Mouse (Mus musculus) left cerebral cortex, postnatal 4 days (tissue): ENCODE measurements around the gene Olfr872. TPM values are rescaled to one million over a fixed set of nuclear protein-coding genes. Genes with fewer than 3 reads are reported as not detected.
"Not testable (repeated sequence)": the region's sequence is repeated elsewhere in the genome, so short reads cannot be mapped to it uniquely, and the experiment has no call there.

ENCODE experiments used
- DNase-seq: peaks from one replicate; pipeline ENCODE4 v3.0.0-alpha.2; 2022
- intact Hi-C: fragments of 180-260 bp; cut with DNase I; formaldehyde crosslinking; loops from one replicate; pipeline ENCODE4 v1.15.1; 2025
- total RNA-seq, 2 experiments: library from RNA; stranded (reverse); gene quantifications; 2 replicates each; pipeline ENCODE4 v1.2.3; 2021

Olfr872 gene
- total RNA-seq, result not detected

- intact Hi-C loops, result no loop called here
- DNase-seq, result no peak
Measured at GRCm38 (mm10) chr9:20236819-20237218, at the start of gene Olfr872. Gene Olfr872 (plus strand): TSS chr9:20237119.

GRCm38 (mm10) chr9:20202131-20202530 is 34.8 kb upstream of the Olfr872 start:
- DNase-seq, result no peak
- intact Hi-C loops, result no loop called here

GRCm38 (mm10) chr9:20203413-20203984 is 33.4 kb upstream of the Olfr872 start:
- DNase-seq, intact Hi-C loops: not testable (repeated sequence)

- no peak for DNase-seq
- intact Hi-C loops, result no loop called here
Measured at GRCm38 (mm10) chr9:20210812-20211211, 26.1 kb upstream of the Olfr872 start.

- intact Hi-C loops, result no loop called here
- no peak for DNase-seq
Measured at GRCm38 (mm10) chr9:20211477-20211876, 25.4 kb upstream of the Olfr872 start.

GRCm38 (mm10) chr9:20211907-20212306 is 25.0 kb upstream of the Olfr872 start, which contains the start of gene Olfr871:
Gene Olfr871 (plus strand): TSS chr9:20212207.
- no peak for DNase-seq
- intact Hi-C loops, result no loop called here

- no peak for DNase-seq
- intact Hi-C loops, result no loop called here
Measured at GRCm38 (mm10) chr9:20237378-20237777, 459 bp downstream of the Olfr872 start.

GRCm38 (mm10) chr9:20282051-20282450 is 45.1 kb downstream of the Olfr872 start, which contains the start of gene Olfr39:
Gene Olfr39 (plus strand): TSS chr9:20282351.
- DNase-seq, result no peak

GRCm38 (mm10) chr9:20295562-20295961 is 58.6 kb downstream of the Olfr872 start:
- intact Hi-C loops, DNase-seq: not testable (repeated sequence)

More at GRCm38 (mm10) chr9:20282051-20282450, 45.1 kb downstream of the Olfr872 start, which contains the start of gene Olfr39:
- intact Hi-C loops, result no loop called here

GRCm38 (mm10) chr9:20298232-20298631 is 61.3 kb downstream of the Olfr872 start, which contains the start of gene Olfr873:
Gene Olfr873 (plus strand): TSS chr9:20298532.
- DNase-seq, result no peak
- intact Hi-C loops, result no loop called here

Other genes with a start within 250 kb of the Olfr872 start
- gene Olfr866, start 209.1 kb upstream of the Olfr872 start, total RNA-seq, result not detected
- gene Olfr867, start 179.6 kb upstream of the Olfr872 start, total RNA-seq, result not detected
- not detected for gene Olfr868, start 138.5 kb upstream of the Olfr872 start, total RNA-seq
- gene Olfr869, start 108.1 kb upstream of the Olfr872 start, total RNA-seq, result not detected
- gene Olfr870, start 63.1 kb upstream of the Olfr872 start, total RNA-seq, result not detected
- gene Olfr871, start 24.9 kb upstream of the Olfr872 start, total RNA-seq, result not detected
- not detected for gene Olfr39, start 45.2 kb downstream of the Olfr872 start, total RNA-seq
- gene Olfr873, start 61.4 kb downstream of the Olfr872 start, total RNA-seq, result not detected
- not detected for gene Olfr18, start 99.0 kb downstream of the Olfr872 start, total RNA-seq
- gene Zfp560, start 148.1 kb downstream of the Olfr872 start, total RNA-seq, result 10 to 100 TPM; 16.5 to 20.0 TPM
- 10 to 100 TPM; 41.9 to 42.3 TPM for gene Zfp26, start 223.0 kb downstream of the Olfr872 start, total RNA-seq